Mouse (Mus musculus) limb, embryonic 12.5 days (tissue): ENCODE measurements around the gene Adam8. TPM values are rescaled to one million over a fixed set of nuclear protein-coding genes. Genes with fewer than 3 reads are reported as not detected.

ENCODE experiments used
- ATAC-seq: fragments of 200-750 bp; cut with Nextera tagmentation; 2 replicates; pipeline ENCODE4 v1.8.0; 2017; ENCODE audit warnings: low read depth, moderate TSS enrichment; ENCODE audit not compliant: insufficient number of reproducible peaks, insufficient read depth, low FRiP score, low TSS enrichment
- H3K27ac ChIP-seq: fragments of 300-500 bp; sonication (generic); 2 replicates; pipeline ENCODE4 v1.5.1; 2016; ENCODE audit warnings: mild to moderate bottlenecking, moderate library complexity
- H3K27me3 ChIP-seq: fragments of 300-500 bp; sonication (generic); 2 replicates; pipeline ENCODE4 v1.6.1; 2016; ENCODE audit warnings: mild to moderate bottlenecking, moderate library complexity
- H3K36me3 ChIP-seq: fragments of 300-500 bp; sonication (generic); 2 replicates; pipeline ENCODE4 v1.6.1; 2016; ENCODE audit warnings: mild to moderate bottlenecking, moderate library complexity
- H3K4me1 ChIP-seq: fragments of 300-500 bp; sonication (generic); replicated peaks from 2 replicates; pipeline ENCODE4 v1.6.1; 2016
- H3K4me2 ChIP-seq: fragments of 300-500 bp; sonication (generic); 2 replicates; pipeline ENCODE4 v1.6.1; 2016; ENCODE audit warnings: mild to moderate bottlenecking, moderate library complexity
- H3K4me3 ChIP-seq: fragments of 300-500 bp; sonication (generic); replicated peaks from 2 replicates; pipeline ENCODE4 v1.5.1; 2016; ENCODE audit warnings: mild to moderate bottlenecking
- H3K9ac ChIP-seq: fragments of 300-500 bp; sonication (generic); replicated peaks from 2 replicates; pipeline ENCODE4 v1.6.1; 2016; ENCODE audit warnings: mild to moderate bottlenecking, moderate library complexity
- H3K9me3 ChIP-seq: fragments of 300-500 bp; sonication (generic); 2 replicates; pipeline ENCODE4 v1.6.1; 2016; ENCODE audit warnings: mild to moderate bottlenecking, moderate library complexity
- WGBS: fragments of 180-500 bp; shearing (Covaris S2); methylation state at CpG from one replicate; pipeline ENCODE4 v1.1.7; 2016; 5-methylcytosine and 5-hydroxymethylcytosine counted together
- polyA plus RNA-seq: library from polyadenylated mRNA; unstranded; fragments of >200 nt; fragmentation: Nextera tagmentation; extraction: Ambion mirVana; gene quantifications from 2 replicates; pipeline ENCODE4 v1.2.1, GENCODE M21; 2016

Gene Adam8
- polyA plus RNA-seq: 2.1 and 2.7 TPM in 2 replicates

DNA sequence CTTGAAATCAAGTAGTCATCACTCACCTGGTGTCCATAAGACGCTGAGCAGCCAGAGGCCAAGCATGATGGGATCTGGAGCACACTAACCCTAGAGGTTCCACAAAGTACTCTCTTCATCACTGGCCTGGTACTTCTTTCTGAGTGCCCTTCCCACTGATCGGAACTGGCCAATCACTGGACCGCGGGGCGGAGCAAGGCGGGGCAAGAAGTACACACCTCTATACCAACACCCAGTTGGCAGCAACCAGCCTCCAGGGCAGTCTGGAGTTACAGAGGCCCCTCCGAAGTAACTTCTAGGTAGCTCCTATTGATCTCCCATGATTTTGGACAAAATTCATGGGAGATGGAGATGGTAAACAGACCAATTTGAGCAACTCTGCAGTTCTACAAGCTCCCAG lies at the start of gene Adam8:
Gene Adam8, minus strand, starts transcription at position 157 of the 400 bp plus-strand sequence.
- Histone ChIP-seq H3K27ac (no peak within 1 kb of the TSS), H3K4me1 (no peaks in the 10 kb centered on the region), H3K9ac (no peak within 1 kb of the TSS), H3K4me2 (no peak within 1 kb of the TSS), H3K4me3 (no peak within 1 kb of the TSS), H3K9me3 (no peaks in the 10 kb centered on the region), H3K36me3 (peaks cover 37% of the 10 kb centered on the region), H3K27me3 (no peaks in the 10 kb centered on the region)
- WGBS: 23% methylated on average over 7 of the region's 7 CpGs
- ATAC-seq: no peak

GRCm38 (mm10) chr7:140037171-140037555 lies 44.8 kb upstream of the Adam8 start:
- H3K4me3 ChIP-seq: peak overlapping the region; percentile 83
- no peaks in the 10 kb centered on the region for H3K27me3 ChIP-seq
- no peaks in the 10 kb centered on the region for H3K9me3 ChIP-seq
- peak overlapping the region; percentile 82; the same call in 1 of the 2 replicates for H3K9ac ChIP-seq
- H3K27ac ChIP-seq: no peak overlapping the region
- peaks cover 21% of the 10 kb centered on the region for H3K4me1 ChIP-seq
- WGBS: 63% methylated on average over 3 of the region's 3 CpGs
- ATAC-seq: no peak
- H3K36me3 ChIP-seq: peaks cover 53% of the 10 kb centered on the region
- H3K4me2 ChIP-seq: peak overlapping the region; percentile 87

DNA sequence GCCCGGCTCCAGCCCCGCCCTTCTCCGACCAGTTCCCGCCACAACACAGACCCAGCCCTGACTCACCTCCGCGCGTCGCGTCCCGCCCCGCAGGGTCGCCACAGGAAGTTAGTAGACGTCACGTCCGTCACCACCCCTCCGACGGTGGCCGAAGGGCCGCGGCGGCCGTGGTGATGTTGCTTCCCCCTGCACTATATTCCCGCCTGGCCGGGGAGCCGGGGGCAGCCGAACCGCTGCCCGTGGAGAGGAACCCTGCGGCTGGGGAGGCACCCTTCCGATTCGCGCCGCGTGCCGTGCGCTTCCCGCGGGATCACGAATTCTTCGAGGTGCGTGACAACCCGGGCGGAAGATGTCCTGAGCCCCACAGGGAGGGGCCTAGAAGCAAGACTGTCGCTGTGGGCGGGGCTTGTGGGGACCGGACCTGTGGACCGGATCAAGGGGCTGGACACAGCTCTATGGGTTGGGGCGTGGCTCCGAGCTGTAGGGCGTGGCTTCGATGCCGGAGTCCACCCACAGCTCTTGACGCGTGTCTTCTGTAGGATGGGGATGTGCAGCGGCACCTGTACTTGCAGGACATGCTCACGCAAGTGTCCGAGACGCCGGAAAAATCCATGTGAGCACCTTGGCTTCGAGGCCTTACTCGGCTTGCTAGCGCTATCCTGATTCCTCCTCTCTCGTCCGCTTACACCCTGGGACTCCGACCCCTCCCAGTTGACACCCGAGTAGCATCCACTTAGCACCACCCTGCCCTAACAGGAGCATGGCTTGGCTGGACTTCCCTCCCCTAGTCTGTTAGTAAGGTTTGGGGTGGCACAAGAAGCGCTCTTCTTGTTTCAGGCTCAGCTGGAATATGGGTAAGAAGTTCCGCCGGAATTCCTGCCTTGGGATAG lies 44.2 kb upstream of the Adam8 start, which contains the start of the genes Zfp511 and Tubgcp2:
Gene Zfp511, plus strand, starts transcription at position 111 of the 890 bp plus-strand sequence.
Gene Tubgcp2, minus strand, starts transcription at position 389 of the 890 bp plus-strand sequence.
- H3K9ac ChIP-seq: peak within 1 kb of the TSS; percentile 82

GRCm38 (mm10) chr7:140035456-140035855 lies 43.1 kb upstream of the Adam8 start:
- Histone ChIP-seq H3K27me3 (no peaks in the 10 kb centered on the region), H3K4me3 (peak overlapping the region; percentile 83), H3K9me3 (no peaks in the 10 kb centered on the region), H3K27ac (peak overlapping the region; percentile 77), H3K4me2 (peak overlapping the region; percentile 87), H3K4me1 (peaks cover 21% of the 10 kb centered on the region), H3K36me3 (peaks cover 62% of the 10 kb centered on the region), H3K9ac (peak overlapping the region; percentile 82)
- WGBS: 20% methylated on average over 7 of the region's 7 CpGs
- no peak for ATAC-seq

More for the DNA sequence above, 44.2 kb upstream of the Adam8 start, which contains the start of the genes Zfp511 and Tubgcp2:
- peaks cover 21% of the 10 kb centered on the region for H3K4me1 ChIP-seq
- H3K36me3 ChIP-seq: peaks cover 59% of the 10 kb centered on the region
- peak within 1 kb of the TSS; percentile 87 for H3K4me2 ChIP-seq
- under 1% methylated on average over 68 of the region's 69 CpGs for WGBS
- peak within 1 kb of the TSS; percentile 77 for H3K27ac ChIP-seq
- H3K9me3 ChIP-seq: no peaks in the 10 kb centered on the region
- ATAC-seq: peak; percentile 97
- H3K27me3 ChIP-seq: no peaks in the 10 kb centered on the region
- peak within 1 kb of the TSS; percentile 83 for H3K4me3 ChIP-seq

- ATAC-seq: no peak
- peaks cover 63% of the 10 kb centered on the region for H3K36me3 ChIP-seq
Observed at GRCm38 (mm10) chr7:140033386-140033785, 41.0 kb upstream of the Adam8 start.

DNA sequence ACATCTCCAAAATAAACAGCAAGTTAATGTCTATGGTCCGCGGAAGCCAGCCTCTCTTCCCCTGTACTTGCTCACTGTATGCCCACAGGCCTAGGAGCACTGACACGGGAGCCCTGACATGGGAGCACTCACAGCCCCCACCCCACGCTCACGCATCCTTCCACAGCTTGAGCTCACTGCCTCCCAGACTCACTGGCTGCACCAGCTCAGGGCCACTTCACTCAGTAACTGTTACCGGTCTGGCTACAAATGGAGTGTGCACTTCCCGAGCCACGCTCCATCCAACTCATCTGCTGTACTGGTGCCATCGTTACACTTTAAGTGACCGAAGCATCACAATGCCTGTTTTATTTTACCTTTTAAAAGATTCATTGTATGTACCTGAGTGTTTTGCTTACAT lies 40.0 kb upstream of the Adam8 start:
- no peaks in the 10 kb centered on the region for H3K27me3 ChIP-seq
- no peak overlapping the region for H3K27ac ChIP-seq
- no peak for ATAC-seq
- H3K9ac ChIP-seq: no peak overlapping the region
- H3K4me3 ChIP-seq: no peak overlapping the region
- H3K36me3 ChIP-seq: peaks cover 68% of the 10 kb centered on the region
- WGBS: 94% methylated on average over 10 of the region's 10 CpGs
- no peaks in the 10 kb centered on the region for H3K9me3 ChIP-seq
- no peak overlapping the region for H3K4me2 ChIP-seq
- peaks cover 18% of the 10 kb centered on the region for H3K4me1 ChIP-seq

More at GRCm38 (mm10) chr7:140033386-140033785, 41.0 kb upstream of the Adam8 start:
- Histone ChIP-seq H3K4me3 (no peak overlapping the region), H3K4me1 (peaks cover 21% of the 10 kb centered on the region), H3K9ac (no peak overlapping the region), H3K27ac (no peak overlapping the region), H3K27me3 (no peaks in the 10 kb centered on the region), H3K4me2 (no peak overlapping the region), H3K9me3 (no peaks in the 10 kb centered on the region)
- 95% methylated on average over 9 of the region's 9 CpGs for WGBS

- H3K4me2 ChIP-seq: no peak overlapping the region
- no peak overlapping the region for H3K4me3 ChIP-seq
- peaks cover 12% of the 10 kb centered on the region for H3K4me1 ChIP-seq
- WGBS: 94% methylated on average over 12 of the region's 12 CpGs
- no peak overlapping the region for H3K27ac ChIP-seq
- ATAC-seq: no peak
- no peaks in the 10 kb centered on the region for H3K27me3 ChIP-seq
- H3K9ac ChIP-seq: no peak overlapping the region
- H3K36me3 ChIP-seq: peaks cover 68% of the 10 kb centered on the region
- no peaks in the 10 kb centered on the region for H3K9me3 ChIP-seq
Observed at GRCm38 (mm10) chr7:140031771-140032170, 39.4 kb upstream of the Adam8 start.

DNA sequence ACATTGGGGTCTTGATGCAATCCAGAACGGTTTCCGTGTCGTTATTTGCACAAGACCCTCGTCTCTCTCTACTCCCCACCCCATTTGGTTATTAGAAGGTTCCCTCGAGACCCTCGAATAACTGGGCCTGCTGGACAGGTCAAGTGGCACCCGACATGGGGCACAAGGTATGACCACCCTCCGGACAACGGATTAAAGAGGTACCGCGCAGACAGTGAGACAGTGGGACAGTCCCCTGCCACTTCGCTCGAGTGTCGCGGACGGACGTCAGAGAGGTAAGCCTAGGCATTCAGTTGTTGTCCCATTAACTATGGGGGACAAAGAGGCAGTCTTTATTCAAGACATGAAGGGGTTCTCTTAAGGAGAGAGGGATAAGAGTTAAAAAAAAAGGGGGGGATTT lies 19.0 kb upstream of the Adam8 start:
- Histone ChIP-seq H3K4me2 (no peak overlapping the region), H3K36me3 (peaks cover 46% of the 10 kb centered on the region), H3K9ac (no peak overlapping the region), H3K4me3 (no peak overlapping the region), H3K27me3 (no peaks in the 10 kb centered on the region), H3K4me1 (no peaks in the 10 kb centered on the region), H3K27ac (no peak overlapping the region), H3K9me3 (no peaks in the 10 kb centered on the region)
- 96% methylated on average over 17 of the region's 17 CpGs for WGBS
- no peak for ATAC-seq

GRCm38 (mm10) chr7:140007781-140008180 lies 15.4 kb upstream of the Adam8 start:
- H3K27me3 ChIP-seq: no peaks in the 10 kb centered on the region
- H3K4me1 ChIP-seq: no peaks in the 10 kb centered on the region
- no peak overlapping the region for H3K4me3 ChIP-seq
- peaks cover 73% of the 10 kb centered on the region for H3K36me3 ChIP-seq
- no peak for ATAC-seq
- 95% methylated on average over 9 of the region's 9 CpGs for WGBS
- no peak overlapping the region for H3K9ac ChIP-seq
- no peaks in the 10 kb centered on the region for H3K9me3 ChIP-seq
- no peak overlapping the region for H3K27ac ChIP-seq
- H3K4me2 ChIP-seq: no peak overlapping the region

- peaks cover 80% of the 10 kb centered on the region for H3K36me3 ChIP-seq
Observed at GRCm38 (mm10) chr7:140006861-140007611, 14.7 kb upstream of the Adam8 start.

GRCm38 (mm10) chr7:140004666-140005065 lies 12.3 kb upstream of the Adam8 start:
- H3K4me3 ChIP-seq: no peak overlapping the region
- H3K36me3 ChIP-seq: peaks cover 86% of the 10 kb centered on the region
- no peaks in the 10 kb centered on the region for H3K27me3 ChIP-seq
- no peaks in the 10 kb centered on the region for H3K4me1 ChIP-seq
- no peaks in the 10 kb centered on the region for H3K9me3 ChIP-seq
- ATAC-seq: no peak
- no peak overlapping the region for H3K9ac ChIP-seq
- no peak overlapping the region for H3K4me2 ChIP-seq
- no peak overlapping the region for H3K27ac ChIP-seq
- WGBS: 92% methylated on average over 8 of the region's 8 CpGs

More at GRCm38 (mm10) chr7:140006861-140007611, 14.7 kb upstream of the Adam8 start:
- H3K27me3 ChIP-seq: no peaks in the 10 kb centered on the region
- H3K9ac ChIP-seq: no peak overlapping the region
- 90% methylated on average over 9 of the region's 9 CpGs for WGBS
- no peak overlapping the region for H3K4me3 ChIP-seq
- no peak for ATAC-seq
- no peaks in the 10 kb centered on the region for H3K4me1 ChIP-seq
- H3K27ac ChIP-seq: no peak overlapping the region
- H3K4me2 ChIP-seq: no peak overlapping the region
- no peaks in the 10 kb centered on the region for H3K9me3 ChIP-seq
